Mouse (Mus musculus) intestine, postnatal 0 days (tissue): ENCODE results near the gene Gm49450. TPM values are rescaled to one million over a fixed set of nuclear protein-coding genes. Genes with fewer than 3 reads are reported as not detected.

Experiments used
- ATAC-seq: fragments of 200-750 bp; cut with Nextera tagmentation; 2 replicates; pipeline ENCODE4 v1.8.0; 2017; ENCODE audit warnings: mild to moderate bottlenecking, moderate TSS enrichment, moderate library complexity
- H3K27ac ChIP-seq: fragments of 300-500 bp; sonication (generic); 2 replicates; pipeline ENCODE4 v1.5.1; 2014; ENCODE audit warnings: mild to moderate bottlenecking, low read depth, low read length, moderate library complexity
- H3K27me3 ChIP-seq: fragments of 300-500 bp; sonication (generic); replicated peaks from 2 replicates; pipeline ENCODE4 v1.6.1; 2014; ENCODE audit warnings: low read length, mixed read lengths; ENCODE audit not compliant: control insufficient read depth, insufficient read depth
- H3K36me3 ChIP-seq: fragments of 300-500 bp; sonication (generic); 2 replicates; pipeline ENCODE4 v1.6.1; 2014; ENCODE audit warnings: mild to moderate bottlenecking, moderate library complexity; ENCODE audit not compliant: control insufficient read depth, insufficient read depth
- H3K4me1 ChIP-seq: fragments of 300-500 bp; sonication (generic); replicated peaks from 2 replicates; pipeline ENCODE4 v1.6.1; 2014; ENCODE audit warnings: antibody characterized with exemption, low read length, mixed read lengths; ENCODE audit not compliant: control insufficient read depth, insufficient read depth
- H3K4me2 ChIP-seq: fragments of 300-500 bp; sonication (generic); replicated peaks from 2 replicates; pipeline ENCODE4 v1.6.1; 2014; ENCODE audit warnings: low read depth, mild to moderate bottlenecking, moderate library complexity
- H3K4me3 ChIP-seq: fragments of 300-500 bp; sonication (generic); 2 replicates; pipeline ENCODE4 v1.5.1; 2014; ENCODE audit warnings: low read depth, low read length
- H3K9ac ChIP-seq: fragments of 300-500 bp; sonication (generic); 2 replicates; pipeline ENCODE4 v1.6.1; 2014; ENCODE audit warnings: mild to moderate bottlenecking, low read depth, low read length
- H3K9me3 ChIP-seq: fragments of 300-500 bp; sonication (generic); 2 replicates; pipeline ENCODE4 v1.6.1; 2016; ENCODE audit warnings: mixed run types; ENCODE audit not compliant: control insufficient read depth
- CTCF ChIP-seq: sonication (generic); IDR thresholded peaks from 2 replicates; pipeline ENCODE4 v1.5.1; 2016; ENCODE audit warnings: low read depth, mild to moderate bottlenecking, control low read depth, antibody characterized with exemption, moderate library complexity
- WGBS: fragments of 180-500 bp; shearing (Covaris S2); extraction: QIAGEN DNeasy Blood & Tissue Kit; methylation state at CpG from one replicate; pipeline ENCODE4 v1.1.7; 2014; 5-methylcytosine and 5-hydroxymethylcytosine counted together
- polyA plus RNA-seq: library from polyadenylated mRNA; unstranded; fragments of >200 nt; fragmentation: Nextera tagmentation; extraction: Ambion mirVana; gene quantifications from 2 replicates; pipeline ENCODE4 v1.2.1, GENCODE M21; 2015

Gm49450 gene
- polyA plus RNA-seq, 1 experiment from 2014 or later, result not detected

DNA sequence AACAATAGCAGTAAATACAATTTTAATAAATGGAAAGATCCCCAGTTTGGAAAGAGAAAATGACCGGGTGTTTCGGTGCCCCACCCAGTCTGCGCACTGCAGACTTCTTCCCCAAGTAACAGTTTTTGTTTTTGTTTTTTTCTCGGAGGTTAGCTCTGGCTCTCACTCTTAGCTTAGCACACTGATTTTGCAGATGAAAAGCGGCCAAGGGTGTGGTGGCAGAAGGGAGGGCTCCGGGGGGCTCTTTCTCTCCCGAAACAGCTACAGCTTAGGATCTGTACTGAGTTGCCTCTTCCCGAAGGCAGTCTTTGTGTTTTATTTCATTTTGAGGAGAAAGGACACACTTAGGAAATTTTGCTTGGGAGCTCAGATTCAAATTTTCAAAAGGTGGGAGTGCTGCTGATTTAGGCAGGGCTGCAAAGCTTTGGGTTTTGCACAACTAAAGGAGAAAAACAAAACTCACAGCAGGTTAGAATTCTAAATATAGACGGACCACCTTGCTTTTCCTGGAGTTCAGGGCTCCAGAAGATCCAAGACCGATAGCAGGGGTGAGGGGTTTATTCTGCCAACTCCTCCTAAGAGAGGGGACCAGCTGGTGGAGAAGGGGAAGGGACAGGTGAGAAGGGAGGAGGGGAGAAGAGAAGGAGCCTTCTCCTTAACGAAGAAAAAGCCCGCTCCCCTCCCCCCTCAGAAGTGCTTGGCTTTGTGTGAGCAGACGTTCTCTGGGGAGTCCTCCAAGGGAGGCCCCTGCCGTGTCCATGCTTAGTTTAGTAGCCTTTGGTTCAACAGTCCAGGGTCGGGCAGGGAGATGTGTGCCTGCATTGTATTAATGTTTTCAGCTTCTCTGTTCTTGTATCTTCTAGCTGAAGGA is 37.6 kb upstream of the Gm49450 start:
- TF ChIP-seq CTCF, result no peak

DNA sequence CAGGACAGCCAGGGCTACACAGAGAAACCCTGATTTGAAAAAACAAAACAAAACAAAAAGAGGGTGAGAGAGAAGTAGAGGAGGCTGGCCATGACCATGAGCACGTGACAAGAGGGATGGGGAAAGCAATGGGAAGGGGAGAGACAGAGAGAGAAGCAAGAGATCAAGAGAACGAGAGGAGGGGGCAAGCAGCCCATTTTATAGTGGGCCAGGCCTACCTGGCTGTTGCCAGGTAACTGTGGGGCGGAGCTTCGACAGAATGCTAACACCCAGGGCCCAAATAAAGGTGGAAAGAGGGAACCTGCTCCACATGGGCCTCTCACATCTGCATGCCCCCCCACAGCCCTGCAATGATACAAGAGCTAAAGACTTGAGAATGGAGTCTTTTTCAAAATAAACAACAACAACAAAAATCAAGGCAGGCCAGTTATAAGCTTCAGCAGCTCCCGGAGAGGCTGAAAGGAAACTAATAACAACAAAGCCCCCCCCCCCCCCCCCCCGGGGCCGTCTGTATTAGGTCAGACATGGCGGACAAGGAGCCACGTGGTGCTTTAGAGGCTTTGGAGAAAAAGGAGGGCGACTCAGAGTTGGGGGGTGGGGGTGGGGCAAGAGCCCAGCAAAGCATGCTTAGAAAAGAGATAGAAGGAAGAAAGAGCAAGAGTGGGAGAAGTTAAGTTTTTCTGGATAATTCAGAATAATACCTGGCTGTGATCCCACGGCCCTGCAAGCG is 36.5 kb upstream of the Gm49450 start:
- no peak for TF ChIP-seq CTCF
- no peak overlapping the region for H3K27ac ChIP-seq
- H3K9me3 ChIP-seq, result no peaks in the 10 kb centered on the region
- WGBS, result 42% methylated on average over 12 of the region's 12 CpGs
- H3K4me1 ChIP-seq, result no peaks in the 10 kb centered on the region
- H3K27me3 ChIP-seq, result no peaks in the 10 kb centered on the region
- no peak for ATAC-seq
- H3K36me3 ChIP-seq, result no peaks in the 10 kb centered on the region
- H3K9ac ChIP-seq, result no peak overlapping the region
- H3K4me2 ChIP-seq, result no peak overlapping the region
- no peak overlapping the region for H3K4me3 ChIP-seq

More for the DNA sequence above, 37.6 kb upstream of the Gm49450 start:
- Histone ChIP-seq H3K36me3 (no peaks in the 10 kb centered on the region), H3K9ac (no peak overlapping the region), H3K27me3 (no peaks in the 10 kb centered on the region), H3K4me3 (no peak overlapping the region), H3K4me2 (no peak overlapping the region), H3K9me3 (no peaks in the 10 kb centered on the region), H3K27ac (no peak overlapping the region), H3K4me1 (no peaks in the 10 kb centered on the region)
- WGBS, result 49% methylated on average over 15 of the region's 15 CpGs
- no peak for ATAC-seq

DNA sequence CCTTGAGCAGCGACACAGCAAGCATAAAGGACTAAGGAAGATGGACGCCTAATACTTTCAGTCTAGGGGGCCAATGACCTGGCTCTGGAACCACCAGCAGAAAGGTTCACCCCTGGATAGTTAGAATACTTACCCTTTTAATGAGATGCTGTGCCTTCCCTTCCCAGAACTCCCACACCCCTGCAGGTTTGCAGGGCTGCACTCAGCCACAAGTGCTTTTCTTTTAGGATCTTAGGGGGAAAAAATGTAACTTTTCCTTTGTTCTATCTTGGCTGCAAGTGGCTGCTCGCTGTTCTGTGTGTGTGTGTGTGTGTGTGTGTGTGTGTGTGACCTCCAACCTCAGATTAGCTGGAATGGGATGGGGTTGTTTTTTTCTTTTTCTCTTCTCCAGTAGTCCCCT is 35.4 kb upstream of the Gm49450 start:
- Histone ChIP-seq H3K4me3 (no peak overlapping the region), H3K4me1 (no peaks in the 10 kb centered on the region), H3K27me3 (no peaks in the 10 kb centered on the region), H3K9ac (no peak overlapping the region), H3K9me3 (no peaks in the 10 kb centered on the region), H3K36me3 (no peaks in the 10 kb centered on the region), H3K4me2 (no peak overlapping the region), H3K27ac (no peak overlapping the region)
- no peak for TF ChIP-seq CTCF
- no peak for ATAC-seq
- WGBS, result 70% methylated on average over 3 of the region's 3 CpGs

DNA sequence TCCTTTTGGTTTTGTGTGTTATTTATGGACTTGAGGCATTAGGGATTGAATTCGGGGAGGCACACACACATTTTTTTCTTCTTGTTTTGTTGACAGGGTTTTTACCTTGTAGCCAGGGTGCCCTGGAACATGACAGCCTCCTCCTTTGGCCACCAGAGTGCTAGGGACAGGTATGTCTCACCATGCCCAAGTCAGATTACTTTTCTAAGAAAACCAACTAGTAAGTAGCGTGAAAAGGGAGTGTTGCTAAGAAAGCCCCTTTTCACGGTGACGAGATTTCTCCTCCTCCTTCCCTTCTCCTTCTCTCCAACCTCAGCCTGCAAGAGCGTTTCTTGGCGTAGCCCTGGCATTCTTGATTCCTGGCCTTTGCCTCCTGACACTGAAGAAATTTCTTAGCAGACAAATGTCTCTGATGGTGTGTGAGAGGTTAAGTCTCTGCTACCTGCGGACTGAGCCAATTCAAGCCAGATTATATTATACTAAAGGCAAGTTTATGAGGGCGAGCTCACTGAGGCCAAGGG is 34.4 kb upstream of the Gm49450 start:
- H3K4me2 ChIP-seq, result no peak overlapping the region; the same call in 1 of the 2 replicates
- no peak overlapping the region for H3K9ac ChIP-seq
- H3K9me3 ChIP-seq, result no peaks in the 10 kb centered on the region
- no peaks in the 10 kb centered on the region for H3K27me3 ChIP-seq
- no peaks in the 10 kb centered on the region for H3K4me1 ChIP-seq
- no peak for TF ChIP-seq CTCF
- H3K36me3 ChIP-seq, result no peaks in the 10 kb centered on the region
- no peak overlapping the region for H3K4me3 ChIP-seq
- WGBS, result 72% methylated on average over 8 of the region's 8 CpGs
- ATAC-seq, result no peak
- no peak overlapping the region for H3K27ac ChIP-seq

DNA sequence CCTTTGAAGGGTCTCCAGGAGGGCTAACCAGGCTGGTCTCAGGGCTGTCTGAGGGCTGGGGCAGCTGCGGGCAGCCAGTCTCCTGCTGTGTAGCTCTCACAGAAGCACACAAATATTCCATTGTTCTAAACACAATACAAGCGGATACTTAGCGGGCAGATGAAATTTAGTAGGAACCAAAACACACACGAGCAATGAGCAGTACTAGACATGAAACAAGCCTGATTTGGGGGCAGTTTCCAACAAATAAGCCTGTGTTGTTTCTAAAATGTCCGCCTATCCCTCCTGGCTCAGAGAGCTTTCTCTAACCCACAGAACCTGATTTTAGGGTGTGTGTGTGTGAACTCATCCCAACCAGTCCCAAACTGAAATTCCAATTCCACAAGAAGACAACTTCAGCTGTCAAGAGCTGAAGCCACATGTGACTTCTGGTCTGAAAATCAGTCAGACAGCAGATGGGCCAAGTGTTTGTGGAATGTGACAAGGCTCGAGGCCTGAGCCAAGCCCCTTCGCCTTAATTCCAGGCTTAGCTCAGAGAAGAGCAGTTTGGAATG is 33.8 kb upstream of the Gm49450 start:
- Histone ChIP-seq H3K4me1 (no peaks in the 10 kb centered on the region), H3K36me3 (no peaks in the 10 kb centered on the region), H3K27me3 (no peaks in the 10 kb centered on the region), H3K4me3 (no peak overlapping the region), H3K4me2 (no peak overlapping the region), H3K9ac (no peak overlapping the region), H3K9me3 (no peaks in the 10 kb centered on the region), H3K27ac (peak overlapping the region; percentile 35; the same call in 1 of the 2 replicates)
- ATAC-seq, result no peak
- TF ChIP-seq CTCF, result no peak
- WGBS, result 55% methylated on average over 7 of the region's 7 CpGs
